Mouse (Mus musculus): ENCODE data around the gene Stip1.

DNA sequence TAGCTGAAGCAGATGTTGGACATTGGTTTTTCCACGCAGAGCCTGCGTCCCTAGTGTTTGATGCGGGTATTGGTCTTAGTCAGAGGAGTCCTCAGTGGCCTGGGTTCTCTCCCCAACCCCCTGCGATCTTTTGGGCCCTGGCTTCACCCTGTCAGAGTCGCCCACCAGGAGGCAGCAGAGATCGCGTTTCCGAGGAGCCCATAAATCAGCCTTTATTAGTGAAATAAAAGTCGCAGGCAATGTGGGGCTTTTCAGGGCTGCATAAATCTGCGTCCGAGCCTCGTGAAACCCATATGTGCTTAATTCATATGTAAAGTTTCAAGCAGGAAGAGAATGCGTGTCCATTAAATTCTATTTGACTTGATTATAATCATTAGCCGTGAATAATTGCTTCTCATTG is 28.4 kb upstream of the Stip1 start:
- peak; percentile 84 for TF ChIP-seq CTCF (IDR thresholded peaks at IDR 0.05; ENCODE audit: low read depth, low read length)
- no peak for TF ChIP-seq POLR2A (IDR thresholded peaks at IDR 0.05; ENCODE audit: insufficient read depth, low read length)

Data from ES-Bruce4 (cell line).